Mouse (Mus musculus): ENCODE measurements at regions not wholly inside any gene's neighbourhood (a gene's known extent, or its start where the extent isn't known, plus 50 kb on each side); places are given as distances from the start of the nearest gene placed in this dataset.

- no peak for TF ChIP-seq CTCF (IDR thresholded peaks at IDR 0.05; ENCODE audit: insufficient read depth, low read length)
- TF ChIP-seq POLR2A (IDR thresholded peaks at IDR 0.05; ENCODE audit: borderline replicate concordance, extremely low read depth, low read depth, low read length) = no peak
Observed at GRCm38 (mm10) chr13:45255277-45255676, 134.3 kb upstream of the Mylip start.

Measured in lung, adult 2 months (tissue).